ENCODE assay signal across 8 mouse cellular contexts in genomic region chr17:7945117-7946052, GRCm38 (mm10). TPM values are rescaled to one million over a fixed set of nuclear protein-coding genes. Genes with fewer than 3 reads are reported as not detected.
DNase-seq lines count a peak whose midpoint lies in the region; ATAC-seq and TF ChIP-seq lines count a peak whose summit lies in the region.
"Not testable (repeated sequence)": the region's sequence is repeated elsewhere in the genome, so short reads cannot be mapped to it uniquely, and the experiment has no call there.

Gene Rsph3a (plus strand): TSS chr17:7945614.

- not testable (repeated sequence) for TF ChIP-seq EP300 in MEL (IDR thresholded peaks at IDR 0.05; ENCODE audit: low read depth in 1 of 2, low read length in 2 of 2)

- 3% methylated on average over 57 of the region's 58 CpGs for WGBS in lung, embryonic 14.5 days

- H3K4me2 ChIP-seq in lung, embryonic 14.5 days = peak within 1 kb of the TSS; percentile 69

- TF ChIP-seq CTCF in MEL (IDR thresholded peaks at IDR 0.05 in 2 of 3, conservative IDR thresholded peaks at IDR 0.05 in 1 of 3; ENCODE audit: control insufficient read depth in 1 of 3, insufficient read depth in 1 of 3, low read depth in 2 of 3, low read length in 3 of 3, poor library complexity in 1 of 3, severe bottlenecking in 1 of 3); lung, embryonic 14.5 days (IDR thresholded peaks at IDR 0.05; ENCODE audit: low read depth): not testable (repeated sequence)
- TF ChIP-seq CTCF in layer of hippocampus, adult 2 months (conservative IDR thresholded peaks at IDR 0.05) = peak; percentile 29

- H3K36me3 ChIP-seq in MEL (ENCODE audit: control insufficient read depth in 1 of 2, insufficient read depth in 2 of 2, low read length in 2 of 2); lung, embryonic 14.5 days (ENCODE audit: insufficient read depth): not testable (repeated sequence)

- peak; percentile 89 for DNase-seq in MEL (ENCODE audit: low read depth, low spot score)
- peak; percentile 78 for DNase-seq in cerebellum, adult 8-10 months
- peak; percentile 90 for DNase-seq in forelimb bud, embryonic 11.5 days (ENCODE audit: low read depth, low spot score)
- DNase-seq in heart, postnatal 4 days = peak; percentile 89
- peak; percentile 80 to 82 for DNase-seq in layer of hippocampus, adult 2 months (ENCODE audit: low spot score in 2 of 2)
- peak; percentile 94 for DNase-seq in lung, embryonic 14.5 days
- DNase-seq in testis, postnatal 14 days (ENCODE audit: low spot score) = peak; percentile 91

- not testable (repeated sequence) for TF ChIP-seq RAD21 in MEL (IDR thresholded peaks at IDR 0.05; ENCODE audit: low read depth, low read length)

- not testable (repeated sequence) for H3K79me2 ChIP-seq in MEL (ENCODE audit: control insufficient read depth, insufficient read depth, low read length, poor library complexity)

- H3K4me3 ChIP-seq in MEL (ENCODE audit: control insufficient read depth in 1 of 2, insufficient read depth in 1 of 2, low read depth in 2 of 2, low read length in 2 of 2) = peak within 1 kb of the TSS; percentile 66 to 88
- peak within 1 kb of the TSS; percentile 68 for H3K4me3 ChIP-seq in layer of hippocampus, adult 2 months
- H3K4me3 ChIP-seq in lung, embryonic 14.5 days (ENCODE audit: low read depth, low read length) = peak within 1 kb of the TSS; percentile 49

- H3K27ac ChIP-seq in MEL (ENCODE audit: control insufficient read depth, low read depth, low read length) = peak within 1 kb of the TSS; percentile 93
- H3K27ac ChIP-seq in layer of hippocampus, adult 2 months = peak within 1 kb of the TSS; percentile 89
- peak within 1 kb of the TSS; percentile 86 for H3K27ac ChIP-seq in lung, embryonic 14.5 days (ENCODE audit: low read depth)

- not testable (repeated sequence) for H3K9me3 ChIP-seq in MEL (replicated peaks; ENCODE audit: insufficient read depth, low read length); lung, embryonic 14.5 days (ENCODE audit: low read depth, low read length)

- not testable (repeated sequence) for H3K4me1 ChIP-seq in MEL (ENCODE audit: control insufficient read depth in 1 of 2, insufficient read depth in 2 of 2, low read length in 2 of 2); lung, embryonic 14.5 days (ENCODE audit: insufficient read depth)

- peak within 1 kb of the TSS; percentile 92 for H3K9ac ChIP-seq in MEL (ENCODE audit: control insufficient read depth, low read depth, low read length, poor library complexity, severe bottlenecking)
- peak within 1 kb of the TSS; percentile 51 for H3K9ac ChIP-seq in lung, embryonic 14.5 days

- TF ChIP-seq POLR2A in MEL (IDR thresholded peaks at IDR 0.05; ENCODE audit: control insufficient read depth in 1 of 2, insufficient read depth in 1 of 2, low read depth in 1 of 2, low read length in 2 of 2, poor library complexity in 1 of 2) = peak; percentile 73 to 80

- H3K27me3 ChIP-seq in MEL (ENCODE audit: control insufficient read depth in 1 of 2, insufficient read depth in 2 of 2, low read length in 2 of 2); lung, embryonic 14.5 days (ENCODE audit: insufficient read depth, low read length): not testable (repeated sequence)

- peak; percentile 99 for ATAC-seq in lung, embryonic 14.5 days (ENCODE audit: insufficient read depth)
- peak; percentile 82 for ATAC-seq in neutrophil, adult 5-6 weeks (ENCODE audit: extremely low read depth, insufficient number of reproducible peaks, low FRiP score, poor library complexity, severe bottlenecking)

TF ChIP-seq in MEL, 35 proteins besides CTCF, POLR2A, EP300 and RAD21:
- TF ChIP-seq MYC (IDR thresholded peaks at IDR 0.05; ENCODE audit: low read depth, low read length) (peak; percentile 88), MXI1 (IDR thresholded peaks at IDR 0.05; ENCODE audit: low read depth, low read length) (peak; percentile 89), ELF1 (IDR thresholded peaks at IDR 0.05; ENCODE audit: low read depth, low read length) (peak; percentile 81), MAZ (IDR thresholded peaks at IDR 0.05; ENCODE audit: low read depth, low read length) (peak; percentile 26; the same call in 1 of the 2 replicates), HCFC1 (IDR thresholded peaks at IDR 0.05; ENCODE audit: low read depth, low read length) (peak; percentile 63), TBP (IDR thresholded peaks at IDR 0.05; ENCODE audit: low read depth, low read length) (peak; percentile 73), SIN3A (IDR thresholded peaks at IDR 0.05; ENCODE audit: low read length) (peak; percentile 73), NELFE (IDR thresholded peaks at IDR 0.05; ENCODE audit: low read depth, low read length) (peak; percentile 56), CHD1 (IDR thresholded peaks at IDR 0.05; ENCODE audit: low read depth, low read length) (peak; percentile 80; the same call in 1 of the 2 replicates), ZMIZ1 (IDR thresholded peaks at IDR 0.05; ENCODE audit: low read depth, low read length) (peak; percentile 75; the same call in 1 of the 2 replicates), MAX (IDR thresholded peaks at IDR 0.05; ENCODE audit: low read length) (peak; percentile 73)

RNA-seq across cellular contexts. Expression of gene Rsph3a, which starts in this region (rescaled TPM):
- 18.7 and 25.5 TPM in 2 replicates for total RNA-seq in MEL (2012; rRNA removed)
- polyA plus RNA-seq in MEL (2012; ENCODE audit: insufficient read depth in 1 of 2, insufficient read length in 2 of 2, low read depth in 1 of 2, low replicate concordance in 2 of 2, missing spikeins in 1 of 2) = 10 to 100 TPM in 1 of 2 experiments, not detected in 1; 37.4 TPM
- total RNA-seq in heart, postnatal 4 days (2021) = 10 to 100 TPM; 41.3 to 44.9 TPM
- total RNA-seq in layer of hippocampus, adult 2 months (2021) = 10 to 100 TPM; 40.9 to 41.6 TPM
- 48.2 and 51.2 TPM in 2 replicates for polyA plus RNA-seq in lung, embryonic 14.5 days (2014; fragmentation: Nextera tagmentation; extraction: Ambion mirVana)
- 22.2 and 28.2 TPM in 2 replicates for total RNA-seq in neutrophil, adult 5-6 weeks (2017)

Comparison
In these comparisons a context has a peak if more than half of its experiments do, and no peak if none do; other contexts are left out.
1. Peak in every context shown above with its lines: DNase-seq, ATAC-seq, H3K4me3 ChIP-seq and H3K27ac ChIP-seq.